ENCODE assay signal across 8 mouse cellular contexts in genomic region chr19:46761971-46762290, GRCm38 (mm10). TPM values are rescaled to one million over a fixed set of nuclear protein-coding genes. Genes with fewer than 3 reads are reported as not detected.
DNase-seq lines count a peak whose midpoint lies in the region; ATAC-seq and TF ChIP-seq lines count a peak whose summit lies in the region.

No protein-coding gene starts in this region.

- H3K27me3 ChIP-seq in lung, embryonic 14.5 days (ENCODE audit: insufficient read depth, low read length), result peaks cover 24% of the 10 kb centered on the region; the same call in 1 of the 2 replicates
- peaks cover 2% of the 10 kb centered on the region; the same call in 1 of the 2 replicates for H3K27me3 ChIP-seq in embryonic facial prominence, embryonic 11.5 days (ENCODE audit: control insufficient read depth, insufficient read depth, low read length)
- no peaks in the 10 kb centered on the region; the same call in 1 of the 2 replicates for H3K27me3 ChIP-seq in hindbrain, embryonic 16.5 days (replicated peaks; ENCODE audit: control insufficient read depth, insufficient read depth, low read length)
- no peaks in the 10 kb centered on the region for H3K27me3 ChIP-seq in myocyte (ENCODE audit: control insufficient read depth, insufficient read depth, insufficient read length)

- no peak for DNase-seq in lung, embryonic 14.5 days
- DNase-seq in lung, adult 18-20 months, result no peak
- DNase-seq in embryonic facial prominence, embryonic 11.5 days (ENCODE audit: low spot score), result peak; percentile 24
- no peak for DNase-seq in right cerebral cortex, postnatal 10 days (ENCODE audit: low spot score in 2 of 2)
- DNase-seq in kidney, postnatal 36 days, result no peak

- no peak for TF ChIP-seq POLR2A in myocyte (IDR thresholded peaks at IDR 0.05; ENCODE audit: insufficient read length, low read depth)

- no peak; the same call in 1 of the 2 replicates for ATAC-seq in lung, embryonic 14.5 days (ENCODE audit: insufficient read depth)
- ATAC-seq in embryonic facial prominence, embryonic 11.5 days (replicated peaks; ENCODE audit: insufficient number of reproducible peaks, low FRiP score, low TSS enrichment, low read depth), result 0 out of 2 replicates have a peak, but pooled peaks have one; percentile 4
- no peak; the same call in 1 of the 2 replicates for ATAC-seq in hindbrain, embryonic 16.5 days
- ATAC-seq in inflammation-experienced regulatory T-cells, adult 6 months, result no peak

- no peaks in the 10 kb centered on the region for H3K9me3 ChIP-seq in lung, embryonic 14.5 days (ENCODE audit: low read depth, low read length)
- no peaks in the 10 kb centered on the region for H3K9me3 ChIP-seq in embryonic facial prominence, embryonic 11.5 days (replicated peaks; ENCODE audit: control insufficient read depth, low read length)
- 0 out of 2 replicates have a peak, but pooled peaks cover 3% of the 10 kb centered on the region for H3K9me3 ChIP-seq in hindbrain, embryonic 16.5 days (ENCODE audit: control insufficient read depth, low read length)

- TF ChIP-seq CTCF in lung, embryonic 14.5 days (IDR thresholded peaks at IDR 0.05; ENCODE audit: low read depth), result no peak

- H3K36me3 ChIP-seq in lung, embryonic 14.5 days (ENCODE audit: insufficient read depth), result no peaks in the 10 kb centered on the region
- no peaks in the 10 kb centered on the region for H3K36me3 ChIP-seq in embryonic facial prominence, embryonic 11.5 days (replicated peaks; ENCODE audit: control insufficient read depth, insufficient read depth, low read depth, low read length)
- H3K36me3 ChIP-seq in hindbrain, embryonic 16.5 days (ENCODE audit: control insufficient read depth, insufficient read depth, low read length), result no peaks in the 10 kb centered on the region
- no peaks in the 10 kb centered on the region for H3K36me3 ChIP-seq in myocyte (ENCODE audit: control insufficient read depth, insufficient read depth)

- peaks cover 6% of the 10 kb centered on the region; the same call in 1 of the 2 replicates for H3K4me1 ChIP-seq in lung, embryonic 14.5 days (ENCODE audit: insufficient read depth)
- no peaks in the 10 kb centered on the region for H3K4me1 ChIP-seq in embryonic facial prominence, embryonic 11.5 days (ENCODE audit: control insufficient read depth, insufficient read depth, low read length)
- peaks cover 27% of the 10 kb centered on the region for H3K4me1 ChIP-seq in hindbrain, embryonic 16.5 days (ENCODE audit: control insufficient read depth, insufficient read depth, low read depth, low read length)

- peak overlapping the region; percentile 64 for H3ac ChIP-seq in myocyte (ENCODE audit: control insufficient read depth, insufficient read length)

- H3K4me3 ChIP-seq in lung, embryonic 14.5 days (ENCODE audit: low read depth, low read length), result peak overlapping the region; percentile 90
- H3K4me3 ChIP-seq in embryonic facial prominence, embryonic 11.5 days (ENCODE audit: low read depth, low read length), result peak overlapping the region; percentile 78
- peak overlapping the region; percentile 91 for H3K4me3 ChIP-seq in hindbrain, embryonic 16.5 days (ENCODE audit: low read length)
- peak overlapping the region; percentile 51 for H3K4me3 ChIP-seq in myocyte

- peak overlapping the region; percentile 69 for H3K9ac ChIP-seq in lung, embryonic 14.5 days
- H3K9ac ChIP-seq in embryonic facial prominence, embryonic 11.5 days (replicated peaks; ENCODE audit: low read length), result peak overlapping the region; percentile 74
- H3K9ac ChIP-seq in hindbrain, embryonic 16.5 days (ENCODE audit: low read depth, low read length), result peak overlapping the region; percentile 95

- under 1% methylated on average over 36 of the region's 36 CpGs for WGBS in lung, embryonic 14.5 days
- WGBS in embryonic facial prominence, embryonic 11.5 days, result under 1% methylated on average over 36 of the region's 36 CpGs
- 0% methylated on average over 34 of the region's 36 CpGs for whole genome bisulfite sequencing in hindbrain, embryonic 16.5 days

- H3K4me2 ChIP-seq in lung, embryonic 14.5 days, result peak overlapping the region; percentile 100
- peak overlapping the region; percentile 98 for H3K4me2 ChIP-seq in embryonic facial prominence, embryonic 11.5 days (ENCODE audit: low read depth, low read length)
- peak overlapping the region; percentile 75 for H3K4me2 ChIP-seq in hindbrain, embryonic 16.5 days (ENCODE audit: low read length)
- peak overlapping the region; percentile 79 for H3K4me2 ChIP-seq in myocyte (ENCODE audit: low read depth)

- no peak overlapping the region for H3K27ac ChIP-seq in lung, embryonic 14.5 days (ENCODE audit: low read depth)
- 0 out of 2 replicates have a peak overlapping the region, but pooled peaks have one; percentile 6 for H3K27ac ChIP-seq in embryonic facial prominence, embryonic 11.5 days (replicated peaks; ENCODE audit: low read depth, low read length)
- peak overlapping the region; percentile 96 for H3K27ac ChIP-seq in hindbrain, embryonic 16.5 days (ENCODE audit: low read depth, low read length)

- H3K79me2 ChIP-seq in myocyte (ENCODE audit: control insufficient read depth, insufficient read depth), result no peaks in the 10 kb centered on the region

TF ChIP-seq in myocyte, 11 proteins besides CTCF, POLR2A, EP300 and RAD21:
- TF ChIP-seq SRF (IDR thresholded peaks at IDR 0.05; ENCODE audit: control insufficient read depth, insufficient read length, low read depth) (no peak), MAX (IDR thresholded peaks at IDR 0.05; ENCODE audit: low read depth) (no peak), MYOG (IDR thresholded peaks at IDR 0.05; ENCODE audit: control insufficient read depth in 1 of 3, insufficient read depth in 1 of 3, insufficient read length in 2 of 3, low read depth in 2 of 3) (no peak), E2F4 (IDR thresholded peaks at IDR 0.05; ENCODE audit: insufficient read depth) (no peak), POLR2AphosphoS2 (IDR thresholded peaks at IDR 0.05; ENCODE audit: insufficient read length, low read depth) (no peak), TCF12 (IDR thresholded peaks at IDR 0.05; ENCODE audit: insufficient read depth, poor library complexity, severe bottlenecking) (no peak), TCF3 (IDR thresholded peaks at IDR 0.05; ENCODE audit: insufficient read length, low read depth) (no peak), MYOD1 (IDR thresholded peaks at IDR 0.05; ENCODE audit: control insufficient read depth in 1 of 3, insufficient read length in 2 of 3, low read depth in 2 of 3) (no peak), CEBPB (IDR thresholded peaks at IDR 0.05; ENCODE audit: insufficient read depth, poor library complexity, severe bottlenecking) (no peak), REST (IDR thresholded peaks at IDR 0.05; ENCODE audit: insufficient read depth, insufficient read length) (no peak), USF1 (IDR thresholded peaks at IDR 0.05; ENCODE audit: low read depth) (no peak)

RNA-seq across cellular contexts. Expression of gene Cnnm2, which starts 0.5 kb away (rescaled TPM):
- 3.8 and 3.9 TPM in 2 replicates for polyA plus RNA-seq in lung, embryonic 14.5 days (2014; fragmentation: Nextera tagmentation; extraction: Ambion mirVana)
- 3.6 and 3.8 TPM in 2 replicates for polyA plus RNA-seq in embryonic facial prominence, embryonic 11.5 days (2014; fragmentation: Nextera tagmentation; extraction: Ambion mirVana)
- 5.8 and 6.6 TPM in 2 replicates for polyA plus RNA-seq in hindbrain, embryonic 16.5 days (2015; fragmentation: Nextera tagmentation; extraction: Ambion mirVana)
- polyA plus RNA-seq in myocyte (2012; fragmentation: generic; extraction: Trizol), result 8.1 TPM
- 1 to 10 TPM in 1 of 3 experiments, under 1 TPM in 2; 0.36 to 1.2 (median 0.44) TPM for polyA plus RNA-seq in inflammation-experienced regulatory T-cells, adult 6 months (2017; shearing (Covaris generic))

RNA-seq across cellular contexts. Expression of gene As3mt, which starts 54.7 kb away (rescaled TPM):
- 28.5 and 29.2 TPM in 2 replicates for polyA plus RNA-seq in lung, embryonic 14.5 days (2014; fragmentation: Nextera tagmentation; extraction: Ambion mirVana)
- 29.3 and 34.6 TPM in 2 replicates for polyA plus RNA-seq in embryonic facial prominence, embryonic 11.5 days (2014; fragmentation: Nextera tagmentation; extraction: Ambion mirVana)
- polyA plus RNA-seq in hindbrain, embryonic 16.5 days (2015; fragmentation: Nextera tagmentation; extraction: Ambion mirVana), result 38.0 and 38.6 TPM in 2 replicates
- 4.1 TPM for polyA plus RNA-seq in myocyte (2012; fragmentation: generic; extraction: Trizol)
- polyA plus RNA-seq in inflammation-experienced regulatory T-cells, adult 6 months (2017; shearing (Covaris generic)), result 10 to 100 TPM in 2 of 3 experiments, 1 to 10 TPM in 1; 2.8 to 12.8 (median 12.7) TPM
